Mouse (Mus musculus): ENCODE measurements around the gene Rassf9. TPM values are rescaled to one million over a fixed set of nuclear protein-coding genes. Genes with fewer than 3 reads are reported as not detected.

The Rassf9 gene
- polyA plus RNA-seq, 1 experiment from 2014 or later: 7.3 TPM

GRCm38 (mm10) chr10:102553941-102554340 is 41.9 kb downstream of the Rassf9 start:
- H3K4me1 ChIP-seq (ENCODE audit: control insufficient read depth, insufficient read depth, low read length): no peaks in the 10 kb centered on the region
- no peaks in the 10 kb centered on the region for H3K27me3 ChIP-seq (ENCODE audit: control insufficient read depth, insufficient read depth, low read length)
- no peaks in the 10 kb centered on the region for H3K36me3 ChIP-seq (ENCODE audit: control insufficient read depth, insufficient read depth, low read length)
- WGBS: 53% methylated on average over 4 of the region's 4 CpGs
- H3K9ac ChIP-seq (replicated peaks; ENCODE audit: low read depth, low read length): no peak overlapping the region
- ATAC-seq (ENCODE audit: insufficient number of reproducible peaks, insufficient read depth, low FRiP score, low read depth): no peak
- no peak overlapping the region for H3K4me2 ChIP-seq (replicated peaks; ENCODE audit: low read depth, low read length)
- no peak overlapping the region for H3K4me3 ChIP-seq (ENCODE audit: low read depth, low read length)
- H3K9me3 ChIP-seq (ENCODE audit: control insufficient read depth, low read depth, low read length): no peaks in the 10 kb centered on the region
- H3K27ac ChIP-seq (ENCODE audit: low read length): no peak overlapping the region

- Histone ChIP-seq H3K4me3 (ENCODE audit: low read depth, low read length) (no peak overlapping the region), H3K4me1 (ENCODE audit: control insufficient read depth, insufficient read depth, low read length) (no peaks in the 10 kb centered on the region), H3K4me2 (replicated peaks; ENCODE audit: low read depth, low read length) (no peak overlapping the region), H3K27ac (ENCODE audit: low read length) (no peak overlapping the region), H3K9me3 (ENCODE audit: control insufficient read depth, low read depth, low read length) (no peaks in the 10 kb centered on the region), H3K9ac (replicated peaks; ENCODE audit: low read depth, low read length) (no peak overlapping the region), H3K36me3 (ENCODE audit: control insufficient read depth, insufficient read depth, low read length) (no peaks in the 10 kb centered on the region), H3K27me3 (ENCODE audit: control insufficient read depth, insufficient read depth, low read length) (no peaks in the 10 kb centered on the region)
- ATAC-seq (ENCODE audit: insufficient number of reproducible peaks, insufficient read depth, low FRiP score, low read depth): no peak
- WGBS: 71% methylated on average over 1 of the region's 1 CpGs
These were observed 50.5 kb downstream of the Rassf9 start for GRCm38 (mm10) chr10:102562488-102562887.

GRCm38 (mm10) chr10:102577970-102578369 is 65.9 kb downstream of the Rassf9 start:
- no peak for ATAC-seq (ENCODE audit: insufficient number of reproducible peaks, insufficient read depth, low FRiP score, low read depth)
- whole genome bisulfite sequencing: 85% methylated on average over 3 of the region's 3 CpGs
- H3K4me3 ChIP-seq (ENCODE audit: low read depth, low read length): no peak overlapping the region

DNA sequence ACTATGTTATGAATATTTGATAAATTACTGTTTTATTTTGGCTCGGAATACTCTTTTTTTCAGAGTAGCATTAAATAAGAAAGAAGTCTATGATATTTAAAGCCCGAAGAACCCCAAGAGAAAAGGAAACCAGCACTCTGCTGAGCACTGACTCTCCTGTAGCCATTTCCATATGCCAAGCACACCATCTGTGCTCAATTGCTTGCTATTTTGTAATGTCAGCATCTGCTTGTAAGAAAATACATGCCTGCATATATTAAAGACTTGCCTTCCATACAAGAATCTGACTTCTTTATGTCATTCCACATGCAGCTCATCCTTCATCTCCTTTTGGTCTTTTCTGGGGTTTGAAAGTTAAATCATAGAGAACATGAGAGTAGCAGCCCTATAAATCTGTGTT is 82.3 kb downstream of the Rassf9 start:
- Histone ChIP-seq H3K4me2 (replicated peaks; ENCODE audit: low read depth, low read length) (no peak overlapping the region), H3K9ac (replicated peaks; ENCODE audit: low read depth, low read length) (no peak overlapping the region), H3K36me3 (ENCODE audit: control insufficient read depth, insufficient read depth, low read length) (no peaks in the 10 kb centered on the region), H3K27ac (ENCODE audit: low read length) (no peak overlapping the region), H3K4me3 (ENCODE audit: low read depth, low read length) (no peak overlapping the region), H3K27me3 (ENCODE audit: control insufficient read depth, insufficient read depth, low read length) (no peaks in the 10 kb centered on the region), H3K9me3 (ENCODE audit: control insufficient read depth, low read depth, low read length) (no peaks in the 10 kb centered on the region), H3K4me1 (ENCODE audit: control insufficient read depth, insufficient read depth, low read length) (no peaks in the 10 kb centered on the region)
- no peak for ATAC-seq (ENCODE audit: insufficient number of reproducible peaks, insufficient read depth, low FRiP score, low read depth)
- 89% methylated on average over 2 of the region's 2 CpGs for WGBS

More at GRCm38 (mm10) chr10:102577970-102578369, 65.9 kb downstream of the Rassf9 start:
- H3K4me2 ChIP-seq (replicated peaks; ENCODE audit: low read depth, low read length): no peak overlapping the region
- H3K27me3 ChIP-seq (ENCODE audit: control insufficient read depth, insufficient read depth, low read length): no peaks in the 10 kb centered on the region
- H3K9ac ChIP-seq (replicated peaks; ENCODE audit: low read depth, low read length): no peak overlapping the region
- no peaks in the 10 kb centered on the region for H3K4me1 ChIP-seq (ENCODE audit: control insufficient read depth, insufficient read depth, low read length)
- no peaks in the 10 kb centered on the region for H3K9me3 ChIP-seq (ENCODE audit: control insufficient read depth, low read depth, low read length)
- no peaks in the 10 kb centered on the region for H3K36me3 ChIP-seq (ENCODE audit: control insufficient read depth, insufficient read depth, low read length)
- H3K27ac ChIP-seq (ENCODE audit: low read length): no peak overlapping the region

Other genes with a start within 250 kb of the Rassf9 start
- 0.52 and 0.62 TPM in 2 replicates for gene Nts, start 21.7 kb upstream of the Rassf9 start, polyA plus RNA-seq (2014; fragmentation: Nextera tagmentation; extraction: Ambion mirVana)

Measured in stomach, embryonic 14.5 days (tissue).